Mouse (Mus musculus): ENCODE measurements around the gene Zfp846.

DNA sequence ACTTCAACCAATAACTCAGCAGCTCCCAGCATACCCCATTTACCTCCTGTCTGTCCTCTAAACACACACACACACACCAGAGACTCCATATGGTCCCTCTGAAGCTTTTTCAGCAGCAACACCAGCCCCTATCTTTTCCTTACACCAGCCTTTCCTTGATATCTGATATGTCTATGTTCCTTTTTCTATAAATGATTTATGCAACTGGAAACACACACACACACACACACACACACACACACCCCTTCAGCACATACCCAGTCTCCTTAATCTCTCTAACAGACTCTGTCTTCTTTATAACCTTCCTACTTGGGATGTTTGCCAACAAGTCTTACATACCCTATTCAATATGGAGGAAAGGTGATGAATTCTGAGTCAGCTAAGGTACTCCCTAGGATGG lies 10.0 kb upstream of the Zfp846 start:
- TF ChIP-seq CTCF (IDR thresholded peaks at IDR 0.05; ENCODE audit: low read depth) (no peak), EP300 (IDR thresholded peaks at IDR 0.05; ENCODE audit: low read depth) (no peak)

All from heart, postnatal 0 days (tissue).